Mouse (Mus musculus): ENCODE measurements at regions not wholly inside any gene's neighbourhood (a gene's known extent, or its start where the extent isn't known, plus 50 kb on each side); places are given as distances from the start of the nearest gene placed in this dataset.

DNA sequence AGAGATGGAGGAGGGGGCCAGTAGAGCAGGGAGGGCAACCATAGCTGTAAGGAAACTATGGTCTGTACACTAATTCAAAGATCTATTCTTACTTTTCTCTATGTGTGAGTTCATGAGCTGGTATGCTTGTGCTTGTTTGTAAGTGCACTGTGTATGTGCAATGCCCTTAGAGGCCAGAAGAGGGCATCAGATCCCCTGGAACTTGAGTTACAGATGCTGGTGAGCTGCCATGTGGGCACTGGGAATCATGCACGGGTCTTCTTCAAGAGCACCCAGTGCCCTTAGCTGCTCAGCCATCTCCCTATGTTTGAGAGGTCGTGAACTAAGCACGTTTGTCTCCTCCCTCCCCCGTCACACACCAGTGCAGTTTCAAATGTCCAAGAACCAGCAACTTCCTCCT, 68.9 kb downstream of the Tbx3 start:
- no peak for DNase-seq

DNA sequence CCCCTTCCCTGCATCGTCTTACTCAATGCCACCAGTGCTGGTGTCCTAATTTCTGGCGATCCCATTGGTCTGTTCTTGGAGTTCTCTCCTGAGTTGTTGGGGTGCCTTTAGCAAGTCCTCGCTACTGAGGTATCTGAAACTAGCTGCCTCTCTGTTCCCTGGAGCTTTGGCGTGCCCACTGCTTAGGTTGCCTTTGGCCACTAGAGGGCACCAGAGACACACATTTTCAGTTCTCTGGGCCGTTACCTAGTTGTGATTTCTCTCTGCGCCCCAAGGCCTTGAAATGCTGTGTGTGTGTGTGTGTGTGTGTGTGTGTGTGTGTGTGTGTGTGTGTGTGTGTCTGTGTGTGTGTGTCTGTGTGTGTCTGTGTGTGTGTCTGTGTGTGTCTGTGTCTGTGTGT, 70.6 kb downstream of the Tbx3 start:
- DNase-seq = peak; percentile 5

DNA sequence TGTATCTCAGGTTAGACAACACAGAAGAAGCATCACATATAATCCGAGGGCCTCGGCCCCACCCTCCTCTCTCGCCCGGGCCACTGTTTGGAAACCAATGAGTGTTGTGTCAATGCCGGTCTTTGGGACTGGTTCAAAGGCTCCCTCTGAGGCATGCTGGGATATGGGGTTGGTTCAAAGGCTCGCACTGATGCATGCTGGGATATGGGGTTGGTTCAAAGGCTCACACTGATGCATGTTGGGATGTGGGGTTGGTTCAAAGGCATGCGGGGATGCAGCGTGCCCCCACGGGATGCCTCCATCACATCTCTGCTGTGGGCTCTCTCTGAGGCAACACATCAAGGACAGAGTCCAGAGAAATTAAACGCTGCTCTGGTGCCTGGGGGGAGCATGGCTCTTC, 73.3 kb downstream of the Tbx3 start:
- DNase-seq = no peak

DNA sequence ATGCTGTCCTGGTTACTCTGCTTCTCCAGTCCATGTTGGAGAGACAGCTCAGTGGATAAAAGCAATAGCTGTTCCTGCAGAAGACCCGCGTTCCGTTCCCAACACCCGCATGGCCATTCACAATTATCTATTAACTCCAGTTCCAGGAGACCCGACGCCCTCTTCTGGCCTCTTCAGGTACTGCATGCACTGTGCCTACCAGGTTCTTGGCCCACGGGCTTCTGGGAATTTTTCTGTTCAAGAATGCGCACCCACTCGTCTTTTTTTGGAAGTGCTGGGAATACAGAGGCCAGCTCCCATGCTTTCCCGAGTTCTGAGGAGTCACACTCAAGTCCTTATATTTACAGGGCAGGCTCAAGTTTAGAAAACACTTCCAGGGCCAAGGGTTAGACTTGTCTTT, 76.6 kb downstream of the Tbx3 start:
- DNase-seq = no peak

DNA sequence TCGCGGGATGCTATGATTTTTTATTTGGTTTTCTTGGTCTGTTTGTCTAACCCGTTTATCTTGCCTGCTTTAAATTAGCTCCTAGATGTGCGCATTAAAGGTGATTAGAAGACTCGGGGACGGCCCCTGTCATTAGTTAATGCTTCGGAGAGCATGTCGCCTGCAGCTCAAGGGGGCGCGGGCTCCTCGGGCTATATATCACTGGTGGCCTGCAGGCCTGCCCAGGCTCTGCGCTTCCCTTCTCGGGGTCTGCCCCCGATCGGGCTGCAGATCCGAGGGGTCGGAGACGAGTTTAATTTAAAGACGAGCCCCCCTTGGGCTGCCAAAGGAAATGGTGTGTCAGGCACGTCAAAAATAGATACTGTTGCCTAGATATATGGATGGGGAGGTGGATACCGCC, 78.2 kb downstream of the Tbx3 start:
- no peak for DNase-seq

DNA sequence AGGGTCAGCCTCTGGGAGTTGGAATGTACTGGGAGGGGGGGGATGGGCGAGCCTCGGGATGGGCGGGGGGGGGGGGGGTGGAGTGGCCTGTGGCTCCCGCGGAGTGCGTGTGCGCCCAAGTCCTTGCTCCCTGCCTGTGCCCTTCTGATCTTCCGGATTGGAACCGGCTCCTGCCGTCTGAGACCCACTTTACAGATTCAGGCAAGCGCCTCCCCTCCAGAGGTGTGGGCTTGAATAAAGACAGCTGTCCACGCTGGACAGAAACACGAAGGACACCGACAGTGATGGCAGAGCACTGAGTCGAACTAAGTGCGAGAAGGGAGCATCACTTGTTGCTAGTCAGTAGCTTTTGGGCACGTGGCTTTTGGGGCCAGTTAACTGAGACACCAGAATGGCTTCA, 78.7 kb downstream of the Tbx3 start:
- no peak for DNase-seq

DNA sequence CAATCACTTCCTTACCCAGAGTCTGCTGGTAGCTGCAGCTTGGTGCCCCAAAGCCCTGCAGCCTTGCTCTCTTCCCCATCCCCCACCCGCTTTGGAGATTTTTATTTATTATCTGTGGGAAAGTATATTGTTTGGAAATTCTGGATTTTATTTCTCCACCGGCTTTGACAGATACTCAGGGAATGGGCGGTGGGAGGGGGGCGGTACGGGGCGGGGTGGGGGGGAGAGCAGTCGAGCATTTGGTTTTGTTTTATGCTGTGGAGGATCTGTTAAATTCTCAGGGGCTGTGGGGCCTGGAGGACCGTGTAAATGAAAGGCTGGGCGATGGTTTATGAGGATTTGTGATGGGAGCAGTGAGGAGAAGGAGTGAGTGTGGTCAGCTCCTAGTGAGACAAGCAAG, 76.7 kb upstream of the Tbx5 start:
- no peak for DNase-seq

DNA sequence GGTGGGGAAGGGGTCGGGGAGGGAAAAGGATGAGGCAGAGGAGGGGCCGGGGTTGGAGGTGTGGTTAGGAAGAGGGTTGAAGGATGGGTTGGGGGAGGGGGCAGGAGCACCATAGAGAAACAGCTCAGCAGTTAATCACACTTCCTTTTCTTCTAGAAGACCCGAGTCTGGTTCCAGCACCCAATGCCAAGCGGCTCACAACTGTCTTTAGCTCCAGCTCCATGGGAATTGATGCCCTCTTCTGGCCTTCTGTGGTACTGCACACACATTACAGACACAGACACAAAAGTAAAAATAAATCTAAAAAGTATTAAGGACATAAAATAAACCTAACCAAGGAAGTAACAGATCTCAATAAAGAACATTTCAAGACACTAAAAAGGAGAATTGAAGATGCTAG, 73.6 kb upstream of the Tbx5 start:
- DNase-seq = no peak

DNA sequence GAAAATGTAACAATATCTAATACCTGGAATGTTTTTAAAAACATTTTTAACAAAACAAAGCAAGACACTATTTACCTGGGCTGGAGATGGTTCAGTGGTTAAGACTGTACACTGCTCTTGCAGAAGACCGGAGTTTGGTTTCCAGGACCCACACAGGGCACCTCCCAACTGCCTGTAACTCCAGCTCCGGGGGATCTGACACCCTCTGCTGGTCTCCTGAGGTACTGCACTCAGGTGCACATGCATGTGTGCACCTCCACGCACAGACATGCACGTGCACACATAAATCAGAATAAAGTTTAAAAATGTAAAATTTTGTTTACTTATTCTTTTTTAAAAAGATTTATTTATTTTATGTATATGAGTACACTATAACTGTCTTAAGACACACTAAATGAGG, 70.4 kb upstream of the Tbx5 start:
- DNase-seq = no peak

DNA sequence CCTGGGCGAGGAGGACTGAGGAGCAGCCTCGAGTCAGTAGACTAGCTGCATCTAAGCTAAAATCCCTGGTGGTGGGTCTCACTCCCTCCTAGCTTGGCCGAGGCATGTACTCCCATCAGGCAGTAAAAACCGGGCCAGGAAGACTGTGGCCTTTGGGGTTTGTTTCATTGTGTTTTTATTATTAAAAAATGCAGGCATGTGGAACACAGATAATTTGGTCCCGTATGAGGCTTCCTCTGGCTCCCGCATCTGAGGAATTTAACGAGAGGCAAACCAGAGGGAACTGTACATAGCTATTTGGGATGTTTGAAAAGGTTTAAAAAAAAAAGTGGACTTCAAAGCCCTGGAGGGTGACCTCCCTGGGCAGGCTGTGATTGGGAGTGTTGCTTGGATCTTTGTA, 69.1 kb upstream of the Tbx5 start:
- DNase-seq = no peak

DNA sequence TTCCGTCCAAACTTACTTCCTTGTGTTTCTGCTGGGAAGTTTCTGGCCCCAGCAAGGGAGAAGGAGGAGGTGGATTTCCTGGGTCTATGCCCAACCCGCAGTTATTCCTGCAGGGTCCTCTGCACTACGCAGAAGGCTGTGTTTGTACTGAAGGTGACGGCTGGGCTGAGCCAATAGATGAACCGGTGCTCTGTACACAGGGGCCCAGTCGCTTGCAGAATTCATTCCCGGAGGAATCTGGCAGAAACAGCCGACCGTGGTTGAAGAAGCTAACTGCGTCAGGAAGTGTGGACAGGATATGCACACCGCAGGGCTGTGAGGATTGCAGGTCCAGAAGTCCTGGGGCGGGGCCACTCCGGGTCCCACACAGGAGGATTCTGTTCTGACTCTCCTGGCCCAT, 66.1 kb upstream of the Tbx5 start:
- no peak for DNase-seq

DNA sequence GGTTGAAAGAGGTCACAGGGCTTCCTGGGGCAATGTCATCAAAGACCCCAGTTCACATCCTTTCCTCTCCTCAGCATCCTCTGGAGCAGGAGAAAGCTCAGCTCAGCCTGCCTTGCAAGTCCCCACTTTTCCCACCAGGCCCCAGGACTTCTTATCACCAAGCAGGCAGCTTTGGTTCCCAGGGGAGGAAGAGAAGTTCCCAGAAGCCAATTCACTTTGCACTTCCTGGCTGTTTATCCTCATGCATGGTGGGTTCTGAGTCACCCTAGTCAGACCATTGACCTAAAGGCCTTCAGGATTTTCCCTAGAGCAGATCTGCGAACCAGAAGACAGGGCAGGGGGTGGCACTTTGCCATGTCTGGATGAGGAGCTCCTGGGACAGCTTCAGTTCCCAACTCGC, 61.5 kb upstream of the Tbx5 start:
- no peak for DNase-seq

DNA sequence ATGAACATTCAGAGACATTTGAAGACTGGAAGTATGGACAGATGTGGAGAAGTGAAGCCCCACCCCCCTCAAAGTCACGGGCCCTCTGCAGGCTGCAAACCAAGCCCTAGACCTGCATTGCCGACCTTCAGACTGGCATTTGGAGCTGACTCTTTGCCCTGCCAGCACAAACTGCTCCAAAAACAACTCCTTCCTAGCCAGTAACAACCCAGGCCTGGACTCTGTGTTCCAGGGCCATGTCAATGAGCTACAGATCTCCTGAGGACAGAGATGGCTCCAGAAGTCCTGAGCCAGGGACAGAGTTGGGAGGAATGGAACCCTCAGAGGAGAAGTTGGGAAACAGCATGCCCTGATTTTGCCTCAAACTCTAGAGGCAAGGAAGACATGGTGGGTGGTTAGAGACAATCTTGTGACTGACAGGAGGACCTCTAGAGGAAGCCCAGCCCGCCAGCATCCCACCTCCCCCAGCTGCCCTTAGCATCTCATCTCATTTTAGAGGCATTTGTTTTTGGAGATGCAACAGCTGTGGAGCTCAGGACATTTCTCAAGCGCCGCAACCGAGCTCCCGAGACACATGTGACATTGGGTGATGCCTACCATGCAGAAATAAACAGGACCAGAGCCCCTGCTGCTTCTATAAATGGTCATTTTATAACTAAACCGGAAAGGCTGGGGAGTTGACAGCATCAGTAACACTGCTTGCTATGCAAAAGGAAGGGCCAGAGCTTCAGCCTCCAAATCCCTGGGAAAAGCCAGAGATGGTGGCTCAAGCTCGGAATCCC, 56.2 kb upstream of the Tbx5 start:
- DNase-seq = no peak

DNA sequence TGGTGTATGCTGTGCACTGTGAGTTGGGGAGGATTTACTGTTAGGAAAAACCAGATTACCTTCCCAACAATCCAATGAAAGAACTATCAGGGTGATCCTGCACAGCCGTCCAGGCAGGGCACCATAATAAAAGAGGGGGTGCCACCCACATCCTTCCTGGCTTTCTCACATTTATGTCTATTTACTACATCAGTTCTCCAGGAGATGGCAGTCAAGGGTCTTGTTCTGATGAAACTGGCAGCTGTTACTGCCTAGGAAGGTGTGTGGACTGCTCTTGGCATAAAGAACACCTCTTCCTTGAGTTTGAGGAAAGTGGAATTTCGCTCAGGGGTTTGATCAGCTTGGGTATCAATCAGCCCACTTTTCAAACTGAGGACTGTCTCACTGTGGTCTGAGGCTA, 54.6 kb upstream of the Tbx5 start:
- no peak for DNase-seq

DNA sequence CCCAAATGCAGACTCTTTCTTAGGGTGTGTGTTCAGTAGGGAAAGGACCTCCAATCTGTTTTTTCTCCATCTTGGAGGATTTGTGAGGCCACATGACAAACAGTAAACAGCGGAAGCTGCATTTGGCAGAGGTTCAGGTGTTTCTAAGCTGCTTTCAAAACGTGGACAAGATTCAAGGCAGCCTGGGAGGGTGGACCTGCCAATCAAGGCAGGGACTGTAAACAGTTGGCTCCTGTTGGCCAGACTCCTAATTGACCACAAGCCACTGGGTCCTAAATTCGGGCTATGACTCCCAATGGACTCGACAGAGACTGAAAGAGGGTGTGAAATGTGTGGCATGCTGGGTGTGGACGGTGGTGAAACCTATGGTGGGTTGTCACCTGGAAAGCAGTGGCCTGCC, 51.1 kb upstream of the Tbx5 start:
- DNase-seq = no peak
